Mouse (Mus musculus) olfactory bulb, adult 2 months (tissue): ENCODE data around the gene Stra6.

Experiments
- CTCF ChIP-seq: fragments of 200-500 bp; IDR thresholded peaks from 2 replicates; pipeline ENCODE4 v1.5.1; 2012; ENCODE audit warnings: low read depth, mild to moderate bottlenecking, low read length, moderate library complexity; ENCODE audit not compliant: insufficient read depth
- POLR2A ChIP-seq: fragments of 200-500 bp; IDR thresholded peaks from 2 replicates; pipeline ENCODE4 v1.6.1; 2012; ENCODE audit warnings: mild to moderate bottlenecking, low read depth, low read length, moderate library complexity; ENCODE audit not compliant: insufficient read depth

DNA sequence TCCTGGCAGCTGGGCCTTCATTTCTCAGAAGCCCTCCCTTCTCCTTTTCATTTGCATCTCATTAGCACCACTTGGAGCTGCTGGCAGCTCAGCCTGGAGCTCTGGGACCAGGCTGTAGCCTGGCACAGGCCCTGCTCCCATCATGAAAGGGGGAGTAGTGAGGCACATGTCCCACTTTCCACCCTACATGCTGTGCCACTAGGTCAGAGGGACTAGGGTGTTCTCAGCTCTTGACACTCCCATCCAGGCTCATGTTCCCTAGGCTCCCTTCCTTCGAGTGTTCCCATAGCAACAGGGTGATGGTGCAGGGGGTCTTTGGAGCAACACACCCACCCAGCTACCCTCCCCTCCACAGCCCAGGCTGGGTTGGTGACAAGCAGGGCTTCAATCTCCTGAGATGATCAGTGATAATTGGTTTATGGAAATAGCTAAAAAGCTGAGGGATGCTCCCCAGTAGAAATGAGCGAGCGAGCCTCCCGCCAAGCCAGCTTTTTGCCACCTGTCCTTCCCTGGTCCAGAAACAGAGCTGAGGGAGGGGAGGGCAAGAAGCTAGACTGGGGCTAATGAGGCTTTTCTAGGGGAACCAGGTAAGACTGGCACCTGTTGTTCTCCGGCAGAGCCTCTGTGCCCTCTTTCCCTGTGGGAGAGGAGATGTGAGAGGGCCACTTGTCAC lies 33.2 kb downstream of the Stra6 start:
- TF ChIP-seq CTCF (no peak), POLR2A (no peak)
